16 mouse cellular contexts compared by ENCODE assay signal in the genomic region with DNA sequence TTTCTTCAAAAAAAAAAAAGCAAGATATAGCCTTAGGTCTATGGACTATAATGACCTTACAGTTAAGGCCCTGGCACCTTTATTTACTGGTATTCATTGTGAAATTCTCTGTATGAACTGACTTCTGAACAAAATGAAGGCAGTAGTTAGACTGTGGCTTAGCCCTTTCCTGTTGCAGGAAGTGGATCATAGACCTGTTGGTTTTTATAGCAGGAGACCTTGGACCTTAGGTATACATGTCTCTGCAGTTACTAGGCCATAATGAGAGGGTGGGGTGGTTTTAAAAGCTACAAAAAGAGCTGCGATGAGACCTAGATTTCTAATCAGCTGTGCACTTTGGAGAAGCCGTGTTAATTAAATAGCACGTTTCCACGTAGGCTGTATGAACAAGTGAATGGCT. TPM values are rescaled to one million over a fixed set of nuclear protein-coding genes. Genes with fewer than 3 reads are reported as not detected.
"Had no signal": no experiment of that assay in that cellular context is flagged by ENCODE, and none has a peak within 500 bp of the region (broad histone marks: within the 10 kb centered on the region; RNA-seq: fewer than 3 reads in every experiment).

No protein-coding gene starts in this region.

- H3K4me2 ChIP-seq: liver, embryonic 11.5 days; liver, embryonic 15.5 days; midbrain, embryonic 11.5 days had no signal

- H3K4me3 ChIP-seq: limb, embryonic 10.5 days; liver, embryonic 15.5 days; megakaryocyte, embryonic 14.5 days had no signal

- H3K27ac ChIP-seq: kidney, postnatal 0 days; limb, embryonic 10.5 days; liver, embryonic 15.5 days; stomach, postnatal 0 days had no signal

- ATAC-seq: lung, postnatal 0 days; midbrain, embryonic 16.5 days had no signal

- H3K27me3 ChIP-seq: liver, embryonic 15.5 days; megakaryocyte, embryonic 14.5 days had no signal

- H3K9ac ChIP-seq: liver, embryonic 15.5 days had no signal

- DNase-seq: kidney, adult 8-10 months; kidney, postnatal 36 days; lung, adult 2 months; lung, postnatal 36 days; right cerebral cortex, postnatal 25 days; thymus, postnatal 25 days had no signal

- H3K4me1 ChIP-seq: limb, embryonic 10.5 days had no signal

- H3K9me3 ChIP-seq: limb, embryonic 10.5 days; liver, embryonic 15.5 days; megakaryocyte, embryonic 14.5 days had no signal

RNA-seq across cellular contexts. Expression of gene Asb11, which starts 9.5 kb away (rescaled TPM):
- polyA plus RNA-seq: limb, embryonic 10.5 days; liver, embryonic 11.5 days; midbrain, embryonic 11.5 days; midbrain, embryonic 16.5 days; neural tube, embryonic 14.5 days had no signal
